Mouse (Mus musculus): ENCODE results near the gene Adk.

- TF ChIP-seq ZNF384 (IDR thresholded peaks at IDR 0.05; ENCODE audit: low read depth, low read length), result no peak
- no peak for TF ChIP-seq CTCF (conservative IDR thresholded peaks at IDR 0.05 in 1 of 2, IDR thresholded peaks at IDR 0.05 in 1 of 2; ENCODE audit: low read depth in 2 of 2, low read length in 2 of 2)
- no peak for TF ChIP-seq MAX (IDR thresholded peaks at IDR 0.05; ENCODE audit: low read length)
- TF ChIP-seq EP300 (IDR thresholded peaks at IDR 0.05; ENCODE audit: low read length), result no peak
- no peak for TF ChIP-seq POLR2A (IDR thresholded peaks at IDR 0.05; ENCODE audit: low read depth, low read length)
- TF ChIP-seq SMC3 (IDR thresholded peaks at IDR 0.05; ENCODE audit: low read depth, low read length), result no peak
- no peak for TF ChIP-seq ETS1 (conservative IDR thresholded peaks at IDR 0.05; ENCODE audit: low read depth, low read length)
These were observed 231.7 kb downstream of the Adk start for GRCm38 (mm10) chr14:21284116-21284515.

All from CH12.LX (cell line).